Mouse (Mus musculus): ENCODE data around the gene Ssbp3. TPM values are rescaled to one million over a fixed set of nuclear protein-coding genes. Genes with fewer than 3 reads are reported as not detected.

Gene Ssbp3
- polyA plus RNA-seq, 1 experiment: 94.2 TPM

DNA sequence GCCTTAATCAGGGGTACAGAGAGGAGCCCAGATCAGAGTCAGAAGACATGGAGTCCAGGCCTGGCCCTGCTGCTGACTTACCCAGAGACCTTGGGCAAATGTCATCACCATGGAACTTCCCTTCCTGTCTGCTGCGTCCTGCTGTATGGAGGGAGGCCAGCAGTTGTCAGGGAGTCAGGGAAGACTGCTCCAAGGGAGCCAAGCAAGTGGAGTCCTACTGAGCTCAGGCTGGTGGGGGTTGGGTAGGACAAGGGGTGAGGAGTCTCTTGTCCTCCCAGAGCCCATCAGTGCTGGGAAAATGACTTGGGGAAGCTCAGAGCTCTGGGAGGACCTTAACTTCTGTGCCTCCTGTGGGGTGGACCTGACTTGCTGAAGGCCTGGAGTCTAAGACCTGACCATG is 173.8 kb downstream of the Ssbp3 start:
- no peak for TF ChIP-seq TAL1 (IDR thresholded peaks at IDR 0.05; ENCODE audit: low read length)
- no peak for TF ChIP-seq GATA1 (IDR thresholded peaks at IDR 0.05; ENCODE audit: low read length)
- Histone ChIP-seq H3K36me3 (ENCODE audit: control insufficient read depth) (no peaks in the 10 kb centered on the region), H3K27me3 (ENCODE audit: control insufficient read depth) (no peaks in the 10 kb centered on the region), H3K4me1 (ENCODE audit: control insufficient read depth) (no peaks in the 10 kb centered on the region), H3K9me3 (ENCODE audit: control insufficient read depth, low read length) (no peaks in the 10 kb centered on the region), H3K4me3 (replicated peaks) (no peak overlapping the region)

DNA sequence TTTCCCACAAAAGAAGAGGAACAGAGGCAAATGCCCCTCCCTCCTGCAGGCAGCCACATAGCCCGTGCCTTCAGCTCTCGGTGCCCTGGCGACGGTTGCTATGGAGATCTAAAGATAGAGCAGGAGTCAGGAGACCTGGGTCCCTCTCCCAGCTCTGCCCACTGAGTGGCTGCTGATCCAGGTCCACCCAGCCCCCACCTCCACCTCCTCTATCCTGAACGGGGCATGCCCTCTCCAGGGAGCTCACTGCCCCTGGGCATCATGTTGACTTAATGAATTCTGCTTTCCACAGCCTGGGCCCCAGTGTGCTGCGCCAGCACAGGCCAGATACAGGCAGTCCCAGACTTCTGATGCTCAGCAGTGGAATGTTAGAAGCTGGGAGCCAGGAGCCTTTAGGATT is 174.4 kb downstream of the Ssbp3 start:
- no peaks in the 10 kb centered on the region; the same call in 1 of the 2 replicates for H3K27me3 ChIP-seq (ENCODE audit: control insufficient read depth)
- TF ChIP-seq TAL1 (IDR thresholded peaks at IDR 0.05; ENCODE audit: low read length): no peak
- TF ChIP-seq GATA1 (IDR thresholded peaks at IDR 0.05; ENCODE audit: low read length): no peak
- H3K9me3 ChIP-seq (ENCODE audit: control insufficient read depth, low read length): no peaks in the 10 kb centered on the region
- H3K4me3 ChIP-seq (replicated peaks): no peak overlapping the region
- no peaks in the 10 kb centered on the region for H3K36me3 ChIP-seq (ENCODE audit: control insufficient read depth)
- H3K4me1 ChIP-seq (ENCODE audit: control insufficient read depth): no peaks in the 10 kb centered on the region

DNA sequence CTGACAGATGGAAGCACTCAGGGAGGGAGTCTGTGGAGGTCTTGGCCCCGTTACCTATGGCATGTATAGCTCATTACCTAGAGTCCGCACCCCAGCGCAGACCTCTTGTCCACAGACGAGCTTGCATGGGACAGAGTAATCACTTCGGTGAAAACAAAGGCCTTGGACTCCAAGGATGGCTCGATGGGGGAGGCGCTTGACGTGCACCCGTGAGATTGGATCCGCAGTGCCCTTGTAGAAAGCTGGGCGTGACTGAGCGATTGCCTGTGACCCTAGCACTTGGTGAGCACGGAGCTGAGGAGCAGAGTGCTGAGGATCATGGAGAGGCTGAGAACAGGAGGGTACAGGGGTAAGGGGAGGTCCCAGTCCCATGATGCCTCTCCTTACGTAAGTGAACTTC is 181.2 kb downstream of the Ssbp3 start:
- TF ChIP-seq TAL1 (IDR thresholded peaks at IDR 0.05; ENCODE audit: low read length): no peak
- no peak for TF ChIP-seq GATA1 (IDR thresholded peaks at IDR 0.05; ENCODE audit: low read length)
- no peak overlapping the region for H3K4me3 ChIP-seq (replicated peaks)
- no peaks in the 10 kb centered on the region; the same call in 1 of the 2 replicates for H3K27me3 ChIP-seq (ENCODE audit: control insufficient read depth)
- H3K36me3 ChIP-seq (ENCODE audit: control insufficient read depth): no peaks in the 10 kb centered on the region
- no peaks in the 10 kb centered on the region for H3K9me3 ChIP-seq (ENCODE audit: control insufficient read depth, low read length)
- H3K4me1 ChIP-seq (ENCODE audit: control insufficient read depth): peaks cover 2% of the 10 kb centered on the region; the same call in 1 of the 2 replicates

DNA sequence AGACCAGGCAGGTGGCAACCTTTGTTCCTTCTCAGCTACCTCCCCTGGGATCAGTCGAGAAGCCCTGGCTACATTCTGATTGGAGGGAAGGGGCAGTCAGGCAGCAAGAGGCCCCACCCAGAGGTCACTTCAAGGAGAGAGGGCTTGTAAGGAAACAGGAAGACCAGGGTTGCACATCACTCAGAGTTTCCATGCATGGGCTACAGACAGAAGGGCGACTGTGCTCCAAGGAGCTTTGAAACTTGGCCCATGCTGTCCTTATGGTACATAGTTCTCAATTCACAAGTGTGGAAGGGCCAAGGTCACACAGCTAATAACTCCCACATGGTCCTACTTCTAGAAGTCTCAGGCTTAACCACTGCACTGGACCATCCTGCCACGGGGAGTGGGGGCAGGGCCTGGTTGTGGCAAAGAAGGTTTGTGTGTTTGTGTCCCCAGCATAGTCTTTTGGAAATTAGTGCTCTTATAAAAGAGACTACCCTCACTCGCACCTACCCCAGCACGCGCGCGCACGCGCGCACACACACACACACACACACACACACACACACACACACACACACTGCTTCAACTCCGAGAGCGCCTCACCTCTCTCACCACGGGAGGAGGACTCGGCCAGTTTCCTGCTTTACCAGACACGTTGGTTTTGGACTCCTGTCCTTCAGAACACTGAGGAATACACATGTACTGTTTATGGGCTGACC is 184.1 kb downstream of the Ssbp3 start:
- no peaks in the 10 kb centered on the region for H3K36me3 ChIP-seq (ENCODE audit: control insufficient read depth)
- no peak for TF ChIP-seq GATA1 (IDR thresholded peaks at IDR 0.05; ENCODE audit: low read length)
- no peak for TF ChIP-seq TAL1 (IDR thresholded peaks at IDR 0.05; ENCODE audit: low read length)
- H3K4me1 ChIP-seq (ENCODE audit: control insufficient read depth): peaks cover 2% of the 10 kb centered on the region
- no peaks in the 10 kb centered on the region for H3K9me3 ChIP-seq (ENCODE audit: control insufficient read depth, low read length)
- H3K4me3 ChIP-seq (replicated peaks): no peak overlapping the region
- H3K27me3 ChIP-seq (ENCODE audit: control insufficient read depth): no peaks in the 10 kb centered on the region; the same call in 1 of the 2 replicates

DNA sequence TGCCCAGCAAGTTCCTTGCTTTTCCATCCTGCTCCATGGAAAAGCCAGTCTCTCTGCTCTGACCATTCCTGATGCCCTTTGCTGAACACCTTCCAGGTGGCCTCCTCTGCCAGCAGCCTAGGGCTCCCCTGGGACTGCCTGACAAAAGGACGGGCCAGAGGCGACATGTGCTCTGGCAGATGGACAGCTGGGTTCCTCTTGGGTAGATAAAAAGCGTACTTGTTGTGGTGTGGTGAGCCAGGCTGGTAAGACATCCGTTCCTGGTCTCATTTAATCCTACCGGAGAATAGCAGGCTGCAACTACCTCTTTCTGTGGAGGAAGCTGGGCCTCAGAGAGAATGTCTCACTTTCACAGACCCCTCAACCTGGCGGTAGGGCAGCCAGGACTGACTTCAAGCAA is 185.5 kb downstream of the Ssbp3 start:
- H3K4me1 ChIP-seq (ENCODE audit: control insufficient read depth): peaks cover 2% of the 10 kb centered on the region
- H3K27me3 ChIP-seq (ENCODE audit: control insufficient read depth): no peaks in the 10 kb centered on the region; the same call in 1 of the 2 replicates
- TF ChIP-seq TAL1 (IDR thresholded peaks at IDR 0.05; ENCODE audit: low read length) (no peak), GATA1 (IDR thresholded peaks at IDR 0.05; ENCODE audit: low read length) (no peak)
- H3K36me3 ChIP-seq (ENCODE audit: control insufficient read depth): no peaks in the 10 kb centered on the region
- no peak overlapping the region for H3K4me3 ChIP-seq (replicated peaks)
- no peaks in the 10 kb centered on the region for H3K9me3 ChIP-seq (ENCODE audit: control insufficient read depth, low read length)

DNA sequence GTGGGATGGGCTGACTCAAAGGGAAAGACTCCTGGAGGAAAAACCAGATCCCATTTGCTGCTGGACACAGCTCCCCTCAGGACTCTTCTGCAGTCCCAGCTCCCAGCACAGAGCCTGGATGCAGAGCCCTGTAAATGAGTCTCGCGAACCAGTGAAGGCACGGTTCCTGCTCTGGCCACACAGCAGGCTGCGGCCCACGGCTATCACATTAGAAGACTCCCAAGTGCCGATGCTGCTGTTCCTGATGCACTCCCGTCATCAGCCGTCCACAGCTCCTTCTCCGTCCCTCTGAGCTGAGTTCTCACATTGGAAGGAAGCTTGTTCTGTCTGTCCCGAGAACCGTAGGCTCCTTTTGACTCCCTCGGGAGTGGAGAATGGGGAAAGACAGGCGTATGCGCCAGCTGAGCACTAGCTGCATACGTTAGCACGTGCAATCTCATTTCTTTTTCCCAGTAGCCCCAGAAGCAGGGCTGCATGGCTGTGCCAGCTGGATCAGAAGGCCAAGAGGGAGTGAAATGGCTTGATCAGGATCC is 186.4 kb downstream of the Ssbp3 start, which contains the start of gene Cdcp2:
Gene Cdcp2, plus strand, starts transcription at position 51 of the 533 bp plus-strand sequence.
- no peaks in the 10 kb centered on the region for H3K36me3 ChIP-seq (ENCODE audit: control insufficient read depth)
- TF ChIP-seq TAL1 (IDR thresholded peaks at IDR 0.05; ENCODE audit: low read length): no peak
- H3K9me3 ChIP-seq (ENCODE audit: control insufficient read depth, low read length): no peaks in the 10 kb centered on the region
- H3K4me3 ChIP-seq (replicated peaks): no peak within 1 kb of the TSS
- H3K4me1 ChIP-seq (ENCODE audit: control insufficient read depth): peaks cover 2% of the 10 kb centered on the region
- no peaks in the 10 kb centered on the region; the same call in 1 of the 2 replicates for H3K27me3 ChIP-seq (ENCODE audit: control insufficient read depth)

DNA sequence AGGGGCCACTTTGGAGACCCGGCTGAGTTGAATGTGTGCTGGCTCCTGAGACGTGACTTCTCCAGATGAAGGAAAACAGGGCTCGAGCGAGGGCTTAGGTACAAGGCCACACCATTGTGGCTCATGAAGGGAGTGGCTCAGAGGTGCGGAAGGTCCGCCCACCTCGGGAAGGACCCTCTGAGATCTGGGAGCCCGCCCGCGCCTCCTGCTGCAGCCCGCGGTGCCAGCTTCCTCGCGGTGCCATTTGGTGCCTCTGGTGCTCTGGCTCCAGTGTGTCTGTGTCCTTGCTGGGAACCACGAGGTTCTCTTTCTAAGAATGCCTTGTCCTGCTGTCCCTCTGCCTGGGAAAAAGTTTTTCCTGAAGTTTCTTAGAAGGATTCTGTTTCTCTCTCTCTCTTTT is 187.4 kb downstream of the Ssbp3 start:
- no peak overlapping the region for H3K4me3 ChIP-seq (replicated peaks)
- H3K9me3 ChIP-seq (ENCODE audit: control insufficient read depth, low read length): no peaks in the 10 kb centered on the region
- no peaks in the 10 kb centered on the region; the same call in 1 of the 2 replicates for H3K27me3 ChIP-seq (ENCODE audit: control insufficient read depth)
- peaks cover 2% of the 10 kb centered on the region for H3K4me1 ChIP-seq (ENCODE audit: control insufficient read depth)
- no peaks in the 10 kb centered on the region for H3K36me3 ChIP-seq (ENCODE audit: control insufficient read depth)
- TF ChIP-seq GATA1 (IDR thresholded peaks at IDR 0.05; ENCODE audit: low read length) (no peak), TAL1 (IDR thresholded peaks at IDR 0.05; ENCODE audit: low read length) (no peak)

DNA sequence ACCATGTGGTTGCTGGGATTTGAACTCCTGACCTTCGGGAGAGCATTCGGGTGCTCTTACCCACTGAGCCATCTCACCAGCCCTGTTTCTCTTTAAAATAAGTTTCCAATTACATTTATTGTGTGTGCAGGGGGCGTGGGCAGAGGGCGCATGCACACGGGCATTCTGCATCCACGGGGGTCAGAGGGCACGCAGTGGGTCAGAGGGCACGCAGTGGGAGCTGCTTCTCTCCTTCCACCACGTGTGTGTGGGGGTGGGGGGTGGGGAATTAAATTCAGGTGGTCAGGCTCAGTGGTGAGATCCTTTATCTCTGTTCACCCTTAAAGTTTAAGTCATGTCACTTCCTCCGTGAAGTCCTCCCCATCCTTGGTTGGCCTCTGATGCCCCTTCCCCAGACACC is 187.9 kb downstream of the Ssbp3 start:
- Histone ChIP-seq H3K27me3 (ENCODE audit: control insufficient read depth) (no peaks in the 10 kb centered on the region; the same call in 1 of the 2 replicates), H3K9me3 (ENCODE audit: control insufficient read depth, low read length) (no peaks in the 10 kb centered on the region), H3K4me3 (replicated peaks) (no peak overlapping the region), H3K4me1 (ENCODE audit: control insufficient read depth) (peaks cover 2% of the 10 kb centered on the region), H3K36me3 (ENCODE audit: control insufficient read depth) (no peaks in the 10 kb centered on the region)
- TF ChIP-seq TAL1 (IDR thresholded peaks at IDR 0.05; ENCODE audit: low read length) (no peak), GATA1 (IDR thresholded peaks at IDR 0.05; ENCODE audit: low read length) (no peak)

DNA sequence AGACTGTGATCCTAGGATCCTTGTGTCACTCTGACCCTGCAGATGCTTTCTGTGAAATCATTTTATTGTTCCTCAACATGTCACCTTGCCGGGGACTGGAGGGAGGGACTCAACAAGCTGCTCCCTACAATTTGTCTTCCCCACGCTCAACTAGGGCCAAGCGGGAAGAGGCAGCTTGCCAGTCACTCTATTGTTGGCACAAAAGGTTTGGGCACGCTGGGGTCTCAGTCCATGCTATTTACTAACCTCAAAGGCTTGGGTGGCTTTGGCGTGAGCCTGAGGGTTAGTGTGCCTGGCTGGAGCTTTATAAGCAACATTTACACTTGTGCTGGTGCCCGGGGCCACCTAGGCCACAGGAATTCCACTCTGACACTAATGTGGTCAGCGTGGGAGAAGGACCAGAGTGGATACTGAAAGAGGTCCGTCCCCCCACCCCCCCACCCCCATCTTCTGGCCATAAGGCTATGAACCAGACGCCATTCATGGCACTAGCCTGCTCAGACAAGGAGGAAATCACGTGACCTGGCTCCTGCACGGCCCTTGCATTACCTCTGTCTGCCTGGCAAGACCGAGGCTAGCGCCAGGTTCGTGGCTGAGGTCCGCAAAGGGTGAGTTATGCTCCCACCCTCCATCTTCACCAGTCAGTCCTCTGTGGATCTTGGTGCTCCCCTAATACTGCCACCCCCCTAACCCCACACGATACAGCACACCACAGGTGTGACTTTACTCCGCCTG is 188.5 kb downstream of the Ssbp3 start:
- no peaks in the 10 kb centered on the region; the same call in 1 of the 2 replicates for H3K27me3 ChIP-seq (ENCODE audit: control insufficient read depth)
- no peaks in the 10 kb centered on the region for H3K9me3 ChIP-seq (ENCODE audit: control insufficient read depth, low read length)
- H3K36me3 ChIP-seq (ENCODE audit: control insufficient read depth): no peaks in the 10 kb centered on the region
- H3K4me3 ChIP-seq (replicated peaks): no peak overlapping the region
- TF ChIP-seq TAL1 (IDR thresholded peaks at IDR 0.05; ENCODE audit: low read length): no peak
- TF ChIP-seq GATA1 (IDR thresholded peaks at IDR 0.05; ENCODE audit: low read length): no peak
- H3K4me1 ChIP-seq (ENCODE audit: control insufficient read depth): peaks cover 2% of the 10 kb centered on the region

Other genes starting within 250 kb of the Ssbp3 start
- gene Ttc4, start 231.8 kb upstream of the Ssbp3 start, polyA plus RNA-seq (2012): 0.61 and 1.0 TPM in 2 replicates
- gene Mroh7, start 179.8 kb upstream of the Ssbp3 start, polyA plus RNA-seq (2012): 0.02 TPM in 1 of 2 replicates, not detected in the other
- not detected in 2 replicates for gene Fam151a, start 176.8 kb upstream of the Ssbp3 start, polyA plus RNA-seq (2012)
- 1.3 and 1.8 TPM in 2 replicates for gene Acot11, start 105.7 kb upstream of the Ssbp3 start, polyA plus RNA-seq (2012)
- 3.9 and 4.3 TPM in 2 replicates for gene Mrpl37, start 156.2 kb downstream of the Ssbp3 start, polyA plus RNA-seq (2012)
- gene Cyb5rl, start 156.3 kb downstream of the Ssbp3 start, polyA plus RNA-seq (2012): 0.04 and 0.40 TPM in 2 replicates
- 0.02 TPM in 1 of 2 replicates, not detected in the other for gene Cdcp2, start 186.2 kb downstream of the Ssbp3 start, polyA plus RNA-seq (2012)

Measured in erythroblast, embryonic 14.5 days (primary cell).